Mouse (Mus musculus) limb, embryonic 13.5 days (tissue): ENCODE measurements around the gene Kifc5b. TPM values are rescaled to one million over a fixed set of nuclear protein-coding genes. Genes with fewer than 3 reads are reported as not detected.
"Not testable (repeated sequence)": the region's sequence is repeated elsewhere in the genome, so short reads cannot be mapped to it uniquely, and the experiment has no call there.

ENCODE experiments used
- ATAC-seq: fragments of 200-750 bp; cut with Nextera tagmentation; 2 replicates; pipeline ENCODE4 v1.8.0; 2017; ENCODE audit warnings: low read depth, moderate number of reproducible peaks, moderate TSS enrichment; ENCODE audit not compliant: low FRiP score
- H3K27ac ChIP-seq: fragments of 300-500 bp; sonication (generic); 2 replicates; pipeline ENCODE4 v1.5.1; 2015; ENCODE audit warnings: inconsistent platforms, mild to moderate bottlenecking, moderate library complexity
- H3K27me3 ChIP-seq: fragments of 300-500 bp; sonication (generic); 2 replicates; pipeline ENCODE4 v1.6.1; 2015; ENCODE audit warnings: mild to moderate bottlenecking, inconsistent platforms
- H3K36me3 ChIP-seq: fragments of 300-500 bp; sonication (generic); 2 replicates; pipeline ENCODE4 v1.6.1; 2015; ENCODE audit warnings: inconsistent platforms, mild to moderate bottlenecking, moderate library complexity
- H3K4me1 ChIP-seq: fragments of 300-500 bp; sonication (generic); 2 replicates; pipeline ENCODE4 v1.6.1; 2015; ENCODE audit warnings: inconsistent platforms
- H3K4me2 ChIP-seq: fragments of 300-500 bp; sonication (generic); replicated peaks from 2 replicates; pipeline ENCODE4 v1.6.1; 2015; ENCODE audit warnings: inconsistent platforms, mild to moderate bottlenecking, moderate library complexity
- H3K4me3 ChIP-seq: fragments of 300-500 bp; sonication (generic); 2 replicates; pipeline ENCODE4 v1.5.1; 2015; ENCODE audit warnings: moderate library complexity, mild to moderate bottlenecking, inconsistent platforms
- H3K9ac ChIP-seq: fragments of 300-500 bp; sonication (generic); 2 replicates; pipeline ENCODE4 v1.6.1; 2015; ENCODE audit warnings: mild to moderate bottlenecking, inconsistent platforms
- H3K9me3 ChIP-seq: fragments of 300-500 bp; sonication (generic); 2 replicates; pipeline ENCODE4 v1.6.1; 2016; ENCODE audit warnings: inconsistent platforms
- WGBS: fragments of 180-500 bp; shearing (Covaris S2); methylation state at CpG from one replicate; pipeline ENCODE4 v1.1.7; 2015; 5-methylcytosine and 5-hydroxymethylcytosine counted together
- polyA plus RNA-seq: library from polyadenylated mRNA; unstranded; fragments of >200 nt; fragmentation: Nextera tagmentation; extraction: Ambion mirVana; gene quantifications from 2 replicates; pipeline ENCODE4 v1.2.1, GENCODE M21; 2015

Kifc5b gene
- polyA plus RNA-seq, 1 experiment from 2014 or later = 9.0 TPM

DNA sequence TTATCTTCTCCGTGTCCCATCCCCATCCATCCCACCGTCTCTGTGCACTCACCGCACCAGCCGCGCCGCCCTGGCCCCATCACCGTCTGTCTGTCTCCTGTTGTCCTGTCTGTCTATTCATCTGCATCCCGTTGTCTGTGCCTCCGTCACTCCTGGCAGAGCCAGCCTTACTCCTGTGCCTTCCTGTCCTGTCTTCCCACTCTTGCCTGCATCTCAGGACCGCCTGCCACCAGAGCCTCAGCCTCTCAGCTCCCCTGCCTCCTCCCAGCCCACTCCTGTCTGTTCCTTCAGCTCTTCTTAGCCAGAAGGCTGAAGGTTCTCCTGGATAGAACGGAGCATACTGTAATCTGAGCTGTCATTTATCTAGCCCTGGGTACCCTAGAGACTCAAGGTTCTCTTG, 50.1 kb downstream of the Kifc5b start:
- Histone ChIP-seq H3K4me2 (no peak overlapping the region), H3K36me3 (peaks cover 77% of the 10 kb centered on the region), H3K27ac (no peak overlapping the region), H3K9me3 (no peaks in the 10 kb centered on the region), H3K4me1 (peaks cover 14% of the 10 kb centered on the region), H3K9ac (no peak overlapping the region), H3K27me3 (no peaks in the 10 kb centered on the region), H3K4me3 (no peak overlapping the region)
- ATAC-seq = no peak
- WGBS = 88% methylated on average over 11 of the region's 11 CpGs

DNA sequence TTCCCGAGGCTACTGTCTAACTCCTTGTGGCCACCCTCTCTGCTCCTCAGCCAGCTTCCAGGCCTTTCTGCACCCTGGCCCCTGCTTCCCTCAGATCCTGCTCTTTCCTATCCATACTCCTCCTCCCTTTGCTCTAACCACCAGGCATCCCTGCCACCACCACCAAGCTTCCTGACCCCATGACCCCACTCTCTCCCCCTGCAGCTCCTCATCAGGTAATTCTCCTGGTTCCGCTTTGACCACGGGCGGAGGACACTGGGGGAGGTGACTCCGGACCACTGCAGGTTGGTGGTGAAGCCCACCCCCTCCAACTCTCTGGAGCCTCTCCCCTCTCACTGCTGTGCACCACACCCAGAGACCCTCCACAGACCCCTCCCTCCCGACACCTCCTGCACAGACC, 50.6 kb downstream of the Kifc5b start:
- no peak for ATAC-seq
- no peaks in the 10 kb centered on the region for H3K9me3 ChIP-seq
- no peak overlapping the region for H3K9ac ChIP-seq
- no peak overlapping the region for H3K27ac ChIP-seq
- 83% methylated on average over 6 of the region's 6 CpGs for WGBS
- no peak overlapping the region for H3K4me2 ChIP-seq
- H3K27me3 ChIP-seq = no peaks in the 10 kb centered on the region
- no peak overlapping the region for H3K4me3 ChIP-seq
- H3K4me1 ChIP-seq = peaks cover 15% of the 10 kb centered on the region
- peaks cover 72% of the 10 kb centered on the region for H3K36me3 ChIP-seq

DNA sequence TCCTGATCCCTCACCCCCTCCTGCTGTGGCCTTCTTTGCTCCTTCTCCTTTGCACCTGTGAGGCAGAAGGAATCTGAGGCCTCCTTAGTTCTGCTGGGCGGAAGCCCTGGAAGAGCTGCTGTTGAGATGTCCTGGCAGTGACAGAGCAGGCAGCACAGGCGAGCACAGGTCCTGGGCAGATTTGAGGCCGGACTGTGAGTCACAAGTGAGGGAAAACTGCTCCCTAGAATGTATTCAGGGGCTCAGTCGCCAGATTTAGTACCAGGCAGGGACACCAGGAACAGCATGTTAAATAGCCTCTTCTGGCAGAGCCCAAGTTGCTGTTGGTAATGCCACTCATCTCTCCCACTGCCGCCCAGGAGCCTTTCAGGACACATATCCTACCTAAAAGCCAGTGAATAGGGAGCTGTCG, 51.3 kb downstream of the Kifc5b start:
- no peak overlapping the region for H3K27ac ChIP-seq
- ATAC-seq = no peak
- H3K9ac ChIP-seq = no peak overlapping the region

DNA sequence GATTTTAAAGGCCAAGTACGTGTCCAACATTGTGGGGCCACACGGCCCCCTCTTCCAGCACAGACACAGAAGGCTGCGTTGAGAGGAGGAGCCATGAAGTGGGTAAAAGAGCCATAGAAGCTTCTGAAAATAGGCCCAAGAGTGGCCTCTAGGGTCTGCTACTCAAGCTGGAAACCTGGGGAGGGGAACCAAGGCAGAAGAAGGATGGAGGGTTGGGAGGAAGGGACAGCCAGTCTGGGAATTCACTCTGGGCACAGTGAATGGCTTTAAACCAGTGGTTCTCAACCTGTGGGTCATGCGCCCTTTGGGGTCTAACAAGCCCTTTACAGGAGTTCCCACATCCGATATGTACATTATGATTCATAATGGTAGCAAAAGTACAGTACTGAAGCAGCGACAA, 52.4 kb downstream of the Kifc5b start:
- Histone ChIP-seq H3K36me3 (peaks cover 59% of the 10 kb centered on the region), H3K4me1 (peaks cover 23% of the 10 kb centered on the region), H3K9me3 (no peaks in the 10 kb centered on the region), H3K4me3 (no peak overlapping the region), H3K4me2 (no peak overlapping the region), H3K9ac (no peak overlapping the region), H3K27ac (no peak overlapping the region), H3K27me3 (no peaks in the 10 kb centered on the region)
- ATAC-seq = no peak
- 89% methylated on average over 6 of the region's 6 CpGs for WGBS

More for the DNA sequence above, 51.3 kb downstream of the Kifc5b start:
- H3K27me3 ChIP-seq = no peaks in the 10 kb centered on the region
- H3K9me3 ChIP-seq = no peaks in the 10 kb centered on the region
- H3K4me3 ChIP-seq = no peak overlapping the region
- H3K36me3 ChIP-seq = peaks cover 65% of the 10 kb centered on the region
- 80% methylated on average over 6 of the region's 6 CpGs for WGBS
- H3K4me2 ChIP-seq = no peak overlapping the region
- H3K4me1 ChIP-seq = peaks cover 15% of the 10 kb centered on the region

- H3K27ac ChIP-seq = 0 out of 2 replicates have a peak overlapping the region, but pooled peaks have one; percentile 22
- H3K9me3 ChIP-seq = no peaks in the 10 kb centered on the region
- H3K4me2 ChIP-seq = no peak overlapping the region
- peaks cover 33% of the 10 kb centered on the region for H3K4me1 ChIP-seq
- WGBS = 71% methylated on average over 12 of the region's 12 CpGs
- H3K36me3 ChIP-seq = peaks cover 59% of the 10 kb centered on the region
- 0 out of 2 replicates have a peak overlapping the region, but pooled peaks have one; percentile 8 for H3K9ac ChIP-seq
- no peak overlapping the region for H3K4me3 ChIP-seq
- no peaks in the 10 kb centered on the region for H3K27me3 ChIP-seq
- ATAC-seq = no peak
Measured at GRCm38 (mm10) chr17:26970221-26970620, 53.3 kb downstream of the Kifc5b start.

GRCm38 (mm10) chr17:26971247-26971905, 54.5 kb downstream of the Kifc5b start:
- peaks cover 41% of the 10 kb centered on the region for H3K4me1 ChIP-seq
- H3K27ac ChIP-seq = no peak overlapping the region
- WGBS = 56% methylated on average over 8 of the region's 8 CpGs
- peak overlapping the region; percentile 98 for H3K4me2 ChIP-seq
- no peak for ATAC-seq
- H3K9ac ChIP-seq = peak overlapping the region; percentile 86; the same call in 1 of the 2 replicates
- peaks cover 59% of the 10 kb centered on the region for H3K36me3 ChIP-seq
- peak overlapping the region; percentile 87 for H3K4me3 ChIP-seq
- no peaks in the 10 kb centered on the region for H3K27me3 ChIP-seq
- no peaks in the 10 kb centered on the region for H3K9me3 ChIP-seq

- Histone ChIP-seq H3K4me1 (peaks cover 46% of the 10 kb centered on the region), H3K27ac (peak overlapping the region; percentile 90), H3K36me3 (peaks cover 59% of the 10 kb centered on the region), H3K9me3 (no peaks in the 10 kb centered on the region), H3K27me3 (no peaks in the 10 kb centered on the region), H3K4me3 (peak overlapping the region; percentile 87), H3K4me2 (peak overlapping the region; percentile 98), H3K9ac (peak overlapping the region; percentile 86)
- no peak for ATAC-seq
- WGBS = 1% methylated on average over 3 of the region's 3 CpGs
Measured at GRCm38 (mm10) chr17:26972107-26972506, 55.2 kb downstream of the Kifc5b start.

- Histone ChIP-seq H3K36me3 (peaks cover 59% of the 10 kb centered on the region), H3K4me2 (peak within 1 kb of the TSS; percentile 98), H3K9ac (peak within 1 kb of the TSS; percentile 86), H3K4me3 (peak within 1 kb of the TSS; percentile 87), H3K4me1 (peaks cover 46% of the 10 kb centered on the region), H3K27me3 (no peaks in the 10 kb centered on the region), H3K27ac (peak within 1 kb of the TSS; percentile 90), H3K9me3 (0 out of 2 replicates have a peak, but pooled peaks cover 2% of the 10 kb centered on the region)
- peak; percentile 99 for ATAC-seq
- WGBS = under 1% methylated on average over 70 of the region's 75 CpGs
Measured at GRCm38 (mm10) chr17:26972703-26973574, 56.0 kb downstream of the Kifc5b start, which contains the start of gene Zbtb9. Gene Zbtb9, plus strand, starts transcription at chr17:26973167.

DNA sequence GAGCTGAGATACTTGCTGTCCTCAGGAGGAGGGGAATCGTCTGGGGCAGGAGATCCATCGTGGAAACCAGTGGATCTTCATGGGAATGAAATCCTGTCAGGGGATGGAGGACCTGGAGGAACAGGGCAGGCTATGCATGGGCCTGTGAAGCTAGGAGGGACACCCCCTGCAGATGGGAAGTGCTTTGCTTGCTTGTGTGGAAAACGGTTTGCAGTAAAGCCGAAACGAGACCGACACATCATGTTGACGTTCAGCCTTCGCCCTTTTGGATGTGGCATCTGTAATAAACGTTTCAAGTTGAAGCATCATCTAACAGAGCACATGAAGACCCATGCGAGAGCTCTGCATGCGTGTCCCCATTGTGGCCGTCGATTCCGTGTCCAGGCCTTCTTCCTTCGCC, 57.7 kb downstream of the Kifc5b start:
- peak overlapping the region; percentile 87; the same call in 1 of the 2 replicates for H3K4me3 ChIP-seq
- H3K4me2 ChIP-seq = peak overlapping the region; percentile 98
- no peak for ATAC-seq
- peaks cover 46% of the 10 kb centered on the region for H3K4me1 ChIP-seq
- H3K27ac ChIP-seq = no peak overlapping the region
- no peaks in the 10 kb centered on the region for H3K27me3 ChIP-seq
- H3K9me3 ChIP-seq = 0 out of 2 replicates have a peak, but pooled peaks cover 3% of the 10 kb centered on the region
- WGBS = 94% methylated on average over 15 of the region's 15 CpGs
- H3K9ac ChIP-seq = peak overlapping the region; percentile 86; the same call in 1 of the 2 replicates
- H3K36me3 ChIP-seq = peaks cover 60% of the 10 kb centered on the region

GRCm38 (mm10) chr17:26975415-26975814, 58.5 kb downstream of the Kifc5b start:
- Histone ChIP-seq H3K4me1 (peaks cover 46% of the 10 kb centered on the region), H3K9me3 (0 out of 2 replicates have a peak, but pooled peaks cover 3% of the 10 kb centered on the region), H3K27me3 (no peaks in the 10 kb centered on the region), H3K4me3 (no peak overlapping the region), H3K36me3 (peaks cover 61% of the 10 kb centered on the region), H3K9ac (no peak overlapping the region), H3K4me2 (no peak overlapping the region), H3K27ac (no peak overlapping the region)
- no peak for ATAC-seq

DNA sequence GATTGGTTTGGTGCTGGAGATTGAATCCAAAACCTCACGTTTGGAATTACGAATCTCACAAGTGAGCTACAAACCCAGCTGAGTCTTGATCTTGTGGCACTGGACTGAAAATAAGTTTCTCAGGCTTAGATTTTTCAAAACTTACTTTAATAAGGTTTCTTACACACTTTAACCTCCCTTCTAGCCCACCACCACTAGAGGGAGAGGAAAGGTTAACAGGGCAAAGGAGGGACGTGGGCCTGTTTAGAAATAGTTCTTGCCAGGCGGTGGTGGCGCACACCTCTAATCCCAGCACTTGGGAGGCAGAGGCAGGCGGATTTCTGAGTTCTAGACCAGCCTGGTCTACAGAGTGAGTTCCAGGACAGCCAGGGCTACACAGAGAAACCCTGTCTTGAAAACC, 60.5 kb downstream of the Kifc5b start:
- not testable (repeated sequence) for H3K9me3 ChIP-seq, H3K4me2 ChIP-seq, H3K27ac ChIP-seq, ATAC-seq, H3K9ac ChIP-seq, H3K27me3 ChIP-seq, H3K4me3 ChIP-seq
- Histone ChIP-seq H3K4me1 (peaks cover 30% of the 10 kb centered on the region), H3K36me3 (peaks cover 64% of the 10 kb centered on the region)
- 91% methylated on average over 6 of the region's 6 CpGs for WGBS

DNA sequence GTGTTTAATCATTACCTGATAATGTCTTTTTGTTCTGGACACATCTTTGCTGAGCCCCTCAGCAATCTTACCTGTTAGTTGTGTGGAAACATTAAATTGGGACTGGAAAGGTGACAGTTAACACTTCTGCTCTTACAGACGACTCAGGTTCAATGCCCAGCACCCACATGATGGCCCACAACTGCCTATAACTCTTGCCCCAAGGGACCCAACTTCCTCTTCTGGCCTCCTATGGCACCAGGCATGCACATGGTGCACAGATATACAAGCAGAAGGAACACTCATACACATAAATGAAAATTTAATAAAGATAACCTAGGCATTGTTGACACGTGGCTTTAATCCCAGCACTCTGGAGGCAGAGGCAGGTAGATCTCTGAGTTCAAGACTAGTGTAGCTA, 62.5 kb downstream of the Kifc5b start:
- Histone ChIP-seq H3K4me1 (peaks cover 21% of the 10 kb centered on the region), H3K4me2 (no peak overlapping the region), H3K4me3 (no peak overlapping the region), H3K27me3 (no peaks in the 10 kb centered on the region), H3K27ac (no peak overlapping the region), H3K9me3 (0 out of 2 replicates have a peak, but pooled peaks cover 3% of the 10 kb centered on the region), H3K36me3 (peaks cover 60% of the 10 kb centered on the region), H3K9ac (no peak overlapping the region)
- 76% methylated on average over 2 of the region's 2 CpGs for WGBS
- ATAC-seq = no peak
